Mouse (Mus musculus) lung, postnatal 0 days (tissue): ENCODE results near the gene Sgcg. TPM values are rescaled to one million over a fixed set of nuclear protein-coding genes. Genes with fewer than 3 reads are reported as not detected.

Experiments used
- ATAC-seq: fragments of 200-750 bp; cut with Nextera tagmentation; 2 replicates; pipeline ENCODE4 v1.8.0; 2017; ENCODE audit warnings: moderate library complexity
- DNase-seq: peaks from one replicate; pipeline ENCODE4 v3.0.0-alpha.2; 2016; ENCODE audit warnings: low spot score
- H3K27ac ChIP-seq: fragments of 300-500 bp; sonication (generic); 2 replicates; pipeline ENCODE4 v1.5.1; 2014; ENCODE audit warnings: antibody characterized with exemption, mild to moderate bottlenecking, low read length, mixed read lengths
- H3K27me3 ChIP-seq: fragments of 300-500 bp; sonication (generic); replicated peaks from 2 replicates; pipeline ENCODE4 v1.6.1; 2014; ENCODE audit warnings: low read length, mixed read lengths; ENCODE audit not compliant: insufficient read depth
- H3K36me3 ChIP-seq: fragments of 300-500 bp; sonication (generic); 2 replicates; pipeline ENCODE4 v1.6.1; 2014; ENCODE audit warnings: low read length, mixed read lengths; ENCODE audit not compliant: insufficient read depth
- H3K4me1 ChIP-seq: fragments of 300-500 bp; sonication (generic); 2 replicates; pipeline ENCODE4 v1.6.1; 2014; ENCODE audit warnings: antibody characterized with exemption, low read depth, low read length, mixed read lengths; ENCODE audit not compliant: insufficient read depth
- H3K4me2 ChIP-seq: fragments of 300-500 bp; sonication (generic); replicated peaks from 2 replicates; pipeline ENCODE4 v1.6.1; 2014; ENCODE audit warnings: low read depth, mild to moderate bottlenecking, low read length, moderate library complexity, mixed read lengths
- H3K4me3 ChIP-seq: fragments of 300-500 bp; sonication (generic); 2 replicates; pipeline ENCODE4 v1.5.1; 2014; ENCODE audit warnings: low read depth, low read length
- H3K9ac ChIP-seq: fragments of 300-500 bp; sonication (generic); replicated peaks from 2 replicates; pipeline ENCODE4 v1.6.1; 2014; ENCODE audit warnings: low read depth, mild to moderate bottlenecking
- H3K9me3 ChIP-seq: fragments of 300-500 bp; sonication (generic); 2 replicates; pipeline ENCODE4 v1.6.1; 2016; ENCODE audit warnings: low read length, mixed read lengths
- CTCF ChIP-seq: IDR thresholded peaks from 2 replicates; pipeline ENCODE4 v1.5.1; 2016; ENCODE audit warnings: antibody characterized with exemption, mild to moderate bottlenecking
- EP300 ChIP-seq: IDR thresholded peaks from 2 replicates; pipeline ENCODE4 v1.6.1; 2016; ENCODE audit warnings: antibody characterized with exemption, mild to moderate bottlenecking, control low read depth
- WGBS: fragments of 180-500 bp; shearing (Covaris S2); extraction: QIAGEN DNeasy Blood & Tissue Kit; methylation state at CpG from one replicate; pipeline ENCODE4 v1.1.7; 2014; 5-methylcytosine and 5-hydroxymethylcytosine counted together
- polyA plus RNA-seq: library from polyadenylated mRNA; unstranded; fragments of >200 nt; fragmentation: Nextera tagmentation; extraction: Ambion mirVana; gene quantifications from 2 replicates; pipeline ENCODE4 v1.2.1, GENCODE M21; 2015

Sgcg gene
- polyA plus RNA-seq, 1 experiment from 2014 or later, result 6.1 TPM

DNA sequence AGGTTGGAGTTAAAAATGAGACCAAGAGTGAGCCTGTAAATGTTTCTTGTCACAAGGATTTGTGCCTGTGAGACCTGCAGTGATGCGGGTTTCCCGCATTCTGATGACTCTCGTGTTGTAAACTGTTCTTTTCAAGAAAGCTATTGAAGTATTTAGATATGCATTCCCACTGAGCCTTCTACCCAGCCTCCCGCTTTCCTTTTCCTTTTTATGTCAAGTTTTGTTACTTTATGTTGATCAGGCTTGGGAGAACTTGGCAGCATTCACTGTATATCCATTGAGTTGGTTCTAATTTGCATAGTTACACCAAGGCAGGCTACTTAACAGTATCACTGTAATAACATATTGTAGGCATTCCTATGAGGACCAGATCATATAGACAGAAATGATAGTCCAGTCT, 63.9 kb downstream of the Sgcg start:
- Histone ChIP-seq H3K9ac (no peak overlapping the region), H3K27ac (no peak overlapping the region), H3K27me3 (no peaks in the 10 kb centered on the region), H3K9me3 (no peaks in the 10 kb centered on the region), H3K36me3 (no peaks in the 10 kb centered on the region), H3K4me2 (no peak overlapping the region), H3K4me1 (no peaks in the 10 kb centered on the region), H3K4me3 (no peak overlapping the region)
- TF ChIP-seq CTCF (no peak), EP300 (no peak)
- 90% methylated on average over 4 of the region's 4 CpGs for WGBS
- ATAC-seq, result no peak
- no peak for DNase-seq

GRCm38 (mm10) chr14:61192326-61192725, 66.0 kb downstream of the Sgcg start:
- no peak for TF ChIP-seq EP300
- TF ChIP-seq CTCF, result no peak

DNA sequence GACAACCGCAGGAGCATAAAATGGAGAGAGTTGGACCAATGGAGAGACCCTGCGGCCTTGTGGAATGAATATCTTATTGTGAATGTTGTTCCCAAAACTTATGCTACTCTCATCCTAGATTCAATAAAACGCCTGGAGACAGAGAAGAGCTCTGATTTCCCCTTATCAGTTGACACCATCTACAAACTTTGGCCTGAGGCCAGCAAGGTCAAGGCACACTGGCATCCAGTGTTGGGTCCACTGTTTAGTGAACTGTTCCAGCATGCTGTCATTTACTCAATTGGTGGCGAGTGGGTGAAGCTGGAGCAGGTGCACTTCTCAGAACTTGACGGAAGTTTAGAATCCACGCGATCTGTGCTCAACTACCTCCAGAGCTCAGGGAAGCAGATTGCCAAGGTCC, 66.4 kb downstream of the Sgcg start:
- Histone ChIP-seq H3K4me1 (no peaks in the 10 kb centered on the region), H3K4me2 (no peak overlapping the region), H3K27ac (no peak overlapping the region), H3K27me3 (no peaks in the 10 kb centered on the region), H3K9ac (no peak overlapping the region), H3K36me3 (no peaks in the 10 kb centered on the region), H3K4me3 (no peak overlapping the region), H3K9me3 (no peaks in the 10 kb centered on the region)
- WGBS, result 73% methylated on average over 7 of the region's 7 CpGs
- no peak for TF ChIP-seq CTCF
- no peak for ATAC-seq
- no peak for DNase-seq

More at GRCm38 (mm10) chr14:61192326-61192725, 66.0 kb downstream of the Sgcg start:
- ATAC-seq, result no peak
- DNase-seq, result no peak
- H3K4me1 ChIP-seq, result no peaks in the 10 kb centered on the region
- no peak overlapping the region for H3K4me2 ChIP-seq
- no peaks in the 10 kb centered on the region for H3K27me3 ChIP-seq
- H3K27ac ChIP-seq, result no peak overlapping the region
- WGBS, result 65% methylated on average over 10 of the region's 10 CpGs
- no peak overlapping the region for H3K4me3 ChIP-seq
- H3K36me3 ChIP-seq, result no peaks in the 10 kb centered on the region
- H3K9ac ChIP-seq, result no peak overlapping the region
- no peaks in the 10 kb centered on the region for H3K9me3 ChIP-seq

- no peaks in the 10 kb centered on the region for H3K4me1 ChIP-seq
- under 1% methylated on average over 36 of the region's 37 CpGs for WGBS
- TF ChIP-seq CTCF (peak; percentile 53), EP300 (no peak)
- peak overlapping the region; percentile 90 for H3K4me2 ChIP-seq
- peak overlapping the region; percentile 64 for H3K4me3 ChIP-seq
- H3K36me3 ChIP-seq, result no peaks in the 10 kb centered on the region
- peak overlapping the region; percentile 91 for H3K27ac ChIP-seq
- ATAC-seq (peak; percentile 47), DNase-seq (peak; percentile 70)
- H3K9me3 ChIP-seq, result no peaks in the 10 kb centered on the region
- no peaks in the 10 kb centered on the region for H3K27me3 ChIP-seq
- H3K9ac ChIP-seq, result peak overlapping the region; percentile 39
Observed at GRCm38 (mm10) chr14:61173229-61173628, 85.1 kb downstream of the Sgcg start.

DNA sequence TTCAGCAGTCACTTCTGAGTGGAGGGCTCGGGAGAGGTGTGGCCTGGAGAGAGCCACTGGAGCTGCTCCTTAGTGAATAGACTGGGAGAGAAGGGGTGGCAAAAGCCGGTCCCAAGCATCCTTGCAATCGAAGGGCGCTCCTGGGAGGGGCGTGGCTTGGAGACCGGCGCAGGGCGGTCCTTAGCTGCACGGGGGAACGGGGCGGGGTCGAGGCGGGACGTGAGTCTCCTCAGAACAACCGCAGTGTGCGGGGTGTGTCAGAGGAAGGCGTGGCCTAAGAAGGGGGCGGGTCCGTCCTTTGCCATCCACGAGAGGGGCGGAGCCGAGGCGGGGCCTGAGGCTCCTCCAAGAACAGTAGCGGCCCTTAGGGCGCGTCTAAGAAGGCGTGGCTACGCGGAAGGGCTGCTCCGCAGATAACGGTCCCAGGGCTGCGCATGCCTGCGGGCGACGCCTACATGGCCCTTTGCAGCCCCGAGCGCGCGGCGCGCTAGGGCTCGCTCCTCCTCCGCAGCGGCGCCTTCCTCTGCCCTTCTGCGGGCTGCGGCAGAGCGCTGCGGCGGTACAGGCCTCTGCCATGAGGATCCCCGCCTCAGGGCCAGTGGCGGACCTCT, 85.6 kb downstream of the Sgcg start:
- H3K4me1 ChIP-seq, result no peaks in the 10 kb centered on the region
- peak overlapping the region; percentile 91 for H3K27ac ChIP-seq
- 0% methylated on average over 41 of the region's 52 CpGs for WGBS
- H3K4me3 ChIP-seq, result peak overlapping the region; percentile 64
- no peaks in the 10 kb centered on the region for H3K36me3 ChIP-seq
- peak overlapping the region; percentile 39 for H3K9ac ChIP-seq
- TF ChIP-seq CTCF (no peak), EP300 (no peak)
- ATAC-seq, result peak; percentile 98
- H3K9me3 ChIP-seq, result no peaks in the 10 kb centered on the region
- DNase-seq, result peak; percentile 98
- no peaks in the 10 kb centered on the region for H3K27me3 ChIP-seq
- peak overlapping the region; percentile 90 for H3K4me2 ChIP-seq

- Histone ChIP-seq H3K9me3 (no peaks in the 10 kb centered on the region), H3K4me1 (no peaks in the 10 kb centered on the region), H3K27me3 (no peaks in the 10 kb centered on the region), H3K9ac (no peak overlapping the region), H3K4me2 (no peak overlapping the region), H3K36me3 (no peaks in the 10 kb centered on the region), H3K27ac (0 out of 2 replicates have a peak overlapping the region, but pooled peaks have one; percentile 43), H3K4me3 (no peak overlapping the region)
- TF ChIP-seq EP300 (no peak), CTCF (no peak)
- ATAC-seq (no peak), DNase-seq (peak; percentile 37)
- WGBS, result 73% methylated on average over 5 of the region's 5 CpGs
Observed at GRCm38 (mm10) chr14:61171261-61171970, 86.9 kb downstream of the Sgcg start.

Other genes with a start within 250 kb of the Sgcg start
- gene Tnfrsf19, start 212.0 kb downstream of the Sgcg start, polyA plus RNA-seq, result 35.0 and 37.2 TPM in 2 replicates
- gene Sacs, start 120.0 kb downstream of the Sgcg start, polyA plus RNA-seq, result 0.75 and 1.00 TPM in 2 replicates
- gene Arl11, start 51.3 kb upstream of the Sgcg start, polyA plus RNA-seq, result 4.6 and 5.0 TPM in 2 replicates
- 2.9 and 3.6 TPM in 2 replicates for gene Ebpl, start 101.9 kb upstream of the Sgcg start, polyA plus RNA-seq
- 14.8 and 16.4 TPM in 2 replicates for gene Kpna3, start 181.4 kb upstream of the Sgcg start, polyA plus RNA-seq